Mouse (Mus musculus) heart, adult 18-20 months (tissue): ENCODE data around the gene Nxf1. TPM values are rescaled to one million over a fixed set of nuclear protein-coding genes. Genes with fewer than 3 reads are reported as not detected.

Source experiments
- DNase-seq, 2 experiments: peaks; one replicate each; pipeline ENCODE4 v3.0.0; 2021 to 2022; ENCODE audit warnings: mixed read lengths in 1 of 2
- total RNA-seq, 2 experiments: library from RNA; stranded (reverse); gene quantifications; 2 replicates each; pipeline ENCODE4 v1.2.3; 2021

Gene Nxf1
- total RNA-seq, 2 experiments from 2014 or later = 31.6 to 35.6 TPM

DNA sequence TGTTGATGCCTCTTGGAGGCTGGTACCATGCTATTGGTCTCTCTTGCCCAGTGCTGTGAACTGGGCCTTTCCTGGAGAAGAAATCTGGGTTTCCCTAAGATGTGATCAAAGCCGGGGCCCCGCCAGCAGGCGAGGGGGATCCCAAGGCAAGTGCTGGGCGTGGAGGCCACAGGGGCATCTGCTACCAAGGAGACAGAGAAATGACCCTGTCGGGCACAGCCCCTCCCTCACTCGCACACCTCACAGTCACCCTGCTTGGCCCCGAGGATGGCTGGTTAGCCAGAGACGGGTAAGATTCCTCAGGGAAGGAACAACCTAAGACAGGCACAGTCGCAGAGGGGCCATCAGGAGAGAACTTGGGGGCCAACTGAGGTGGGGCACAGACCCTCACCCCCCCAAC lies 8.7 kb downstream of the Nxf1 start:
- no peak for DNase-seq

GRCm38 (mm10) chr19:8770567-8771270 lies 13.8 kb downstream of the Nxf1 start, which contains the start of gene Tmem223:
Gene Tmem223, plus strand, starts transcription at chr19:8770996.
- peak; percentile 86 to 90 for DNase-seq

GRCm38 (mm10) chr19:8772996-8773395 lies 16.1 kb downstream of the Nxf1 start:
- no peak for DNase-seq

DNA sequence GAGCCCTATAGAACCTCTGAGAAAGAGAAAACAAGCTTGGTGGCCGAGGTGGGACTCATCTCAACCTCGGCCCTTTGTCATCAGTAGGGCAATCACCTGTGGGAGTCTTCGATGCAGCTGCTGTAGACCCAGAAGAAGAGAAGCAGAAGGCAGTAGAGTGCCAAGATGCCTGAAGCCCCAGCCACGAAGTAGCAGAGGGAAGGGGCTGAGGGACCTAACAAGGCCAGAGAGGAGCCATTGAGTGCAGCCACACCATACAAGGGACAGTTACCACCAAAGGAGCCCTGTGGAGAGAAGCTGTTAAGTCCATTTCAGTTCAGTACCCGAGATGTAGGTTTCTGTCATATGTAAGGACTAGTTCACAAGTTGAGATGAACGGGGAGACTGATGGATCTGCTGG lies 16.5 kb downstream of the Nxf1 start:
- DNase-seq = no peak

GRCm38 (mm10) chr19:8774086-8774835 lies 17.4 kb downstream of the Nxf1 start, which contains the start of gene Tmem179b:
Gene Tmem179b, minus strand, starts transcription at chr19:8774467.
- DNase-seq = peak; percentile 95 to 99

DNA sequence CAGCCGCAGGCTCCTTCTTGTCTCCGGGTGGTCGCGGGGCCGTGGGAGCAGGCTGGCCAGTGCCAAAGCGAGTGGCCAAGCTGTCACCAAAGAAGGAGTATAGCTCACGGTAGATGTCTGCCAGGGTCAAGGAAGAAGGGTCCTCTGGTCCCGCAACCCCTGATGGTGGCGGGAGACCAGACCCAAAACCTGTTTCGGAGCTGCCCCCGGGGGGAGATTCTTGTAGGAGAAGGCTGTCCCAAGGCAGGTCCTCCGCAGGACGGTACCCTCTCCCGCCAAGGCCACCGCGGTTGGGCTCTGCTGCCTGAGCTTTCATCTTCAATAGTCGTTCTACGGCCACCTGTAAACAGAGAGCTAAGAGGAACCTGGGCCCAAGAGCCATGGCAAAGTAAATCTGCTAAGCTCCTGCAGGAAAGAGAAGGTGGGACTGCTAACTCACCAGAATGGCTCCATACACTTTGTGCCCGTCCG lies 18.1 kb downstream of the Nxf1 start:
- no peak for DNase-seq

- DNase-seq = peak; percentile 94 to 97
Measured at GRCm38 (mm10) chr19:8786008-8786781, 29.3 kb downstream of the Nxf1 start, which contains the start of gene Taf6l. Gene Taf6l, minus strand, starts transcription at chr19:8786417.

GRCm38 (mm10) chr19:8788521-8788920 lies 31.6 kb downstream of the Nxf1 start:
- no peak for DNase-seq

DNA sequence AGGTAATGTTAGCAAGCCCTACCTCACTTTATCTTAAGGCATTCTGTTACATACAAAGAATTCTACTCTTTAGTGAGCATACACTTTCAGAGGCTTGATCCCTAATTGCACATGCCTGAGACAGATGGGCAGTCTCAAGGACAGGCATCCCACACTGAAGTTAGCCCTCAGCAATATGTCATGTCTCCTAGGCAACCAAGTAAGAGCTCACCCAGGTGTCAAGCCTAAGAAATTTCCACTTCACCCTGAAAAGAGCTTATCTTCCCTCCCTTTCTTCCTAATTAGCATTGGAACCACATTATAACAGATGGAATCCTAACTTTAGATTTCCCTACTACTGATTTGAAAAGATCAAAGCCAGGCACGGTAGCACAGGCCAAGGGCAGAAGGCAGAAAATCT lies 32.3 kb downstream of the Nxf1 start:
- no peak for DNase-seq

DNA sequence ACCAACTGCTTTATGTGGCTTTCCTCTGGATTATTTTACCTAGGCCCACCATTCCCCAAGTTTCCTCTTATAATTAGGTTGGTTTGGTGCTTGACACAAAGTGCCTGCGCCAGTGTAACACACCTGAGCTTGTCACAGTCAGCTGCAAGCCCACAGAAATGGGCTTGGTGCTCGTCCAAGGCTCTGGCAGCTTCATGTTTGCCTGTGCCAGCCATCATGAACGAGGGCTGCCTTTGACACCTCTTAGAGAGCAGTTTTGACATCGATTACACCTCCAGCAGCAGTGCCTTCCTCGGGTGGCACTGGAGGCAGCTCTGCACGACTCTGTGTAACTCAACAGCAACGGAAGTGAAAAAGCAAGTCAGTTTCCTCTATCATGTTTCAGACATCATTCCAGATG lies 33.3 kb downstream of the Nxf1 start:
- DNase-seq = no peak

GRCm38 (mm10) chr19:8798264-8798946 lies 41.5 kb downstream of the Nxf1 start, which contains the start of gene Polr2g:
Gene Polr2g, minus strand, starts transcription at chr19:8798577.
- peak; percentile 91 to 95 for DNase-seq

- DNase-seq = no peak
Measured at GRCm38 (mm10) chr19:8798947-8799315, 42.1 kb downstream of the Nxf1 start.

DNA sequence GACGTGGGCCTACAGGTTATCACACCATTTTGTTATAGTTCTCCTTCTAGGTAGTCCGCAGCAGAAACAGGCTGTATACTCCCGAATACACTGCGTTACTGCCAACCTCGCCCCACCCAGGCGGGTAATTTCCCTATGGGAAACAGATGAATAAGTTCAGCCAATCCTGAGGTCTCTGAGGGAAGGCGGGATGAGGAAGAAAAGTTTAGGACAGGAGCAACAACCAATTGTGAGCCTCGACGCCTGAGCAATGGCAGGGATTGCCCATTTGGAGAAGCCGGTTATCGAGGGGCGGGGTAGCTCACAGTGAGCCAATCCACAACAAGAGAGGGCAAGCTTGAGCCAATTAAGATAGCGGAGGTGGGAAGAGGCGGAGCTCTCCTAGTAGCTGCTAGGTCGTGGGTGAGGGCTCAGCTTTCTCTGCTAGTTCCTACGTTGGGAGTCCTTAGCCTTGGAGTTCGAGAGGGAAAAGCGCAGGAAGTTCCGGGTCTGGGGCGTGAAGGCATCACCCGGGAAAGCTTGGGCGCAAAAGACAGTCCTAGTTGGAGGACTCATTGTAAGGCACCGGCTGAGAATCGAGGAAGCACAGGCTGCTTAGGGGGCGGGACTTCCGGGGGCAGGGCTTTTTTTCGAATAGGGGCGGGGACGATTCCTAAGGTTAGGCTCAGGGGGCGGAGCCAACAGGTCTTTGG lies 45.4 kb downstream of the Nxf1 start, which contains the start of gene Zbtb3:
Gene Zbtb3 (plus strand): TSS at position 426 of the 692 bp plus-strand sequence.
- DNase-seq = peak; percentile 94 to 99

DNA sequence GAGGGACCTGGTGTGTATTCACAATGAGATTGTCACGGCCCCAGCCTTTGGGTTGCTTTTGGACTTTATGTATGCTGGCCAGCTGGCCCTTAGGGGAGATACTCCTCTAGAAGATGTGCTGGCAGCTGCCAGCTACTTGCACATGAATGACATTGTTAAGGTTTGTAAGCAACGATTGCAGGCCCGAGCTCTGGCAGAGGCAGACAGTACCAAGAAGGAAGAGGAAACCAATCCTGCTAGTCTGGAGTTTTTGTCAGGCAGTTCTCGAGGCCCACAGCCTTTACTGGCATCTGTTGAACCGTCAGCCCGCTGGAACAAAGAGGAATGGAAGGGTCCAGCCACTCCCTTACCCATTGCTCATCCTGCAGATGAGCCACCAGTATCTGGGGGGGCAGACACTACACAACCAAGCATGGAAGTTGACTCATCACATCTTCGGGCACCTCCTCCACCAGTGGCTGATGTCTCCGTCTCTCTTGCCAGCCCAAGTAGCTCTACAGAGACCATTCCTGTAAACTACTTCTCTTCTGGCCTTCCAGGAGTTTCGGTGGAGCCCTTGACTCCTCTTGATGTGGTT lies 46.4 kb downstream of the Nxf1 start:
- DNase-seq = no peak

DNA sequence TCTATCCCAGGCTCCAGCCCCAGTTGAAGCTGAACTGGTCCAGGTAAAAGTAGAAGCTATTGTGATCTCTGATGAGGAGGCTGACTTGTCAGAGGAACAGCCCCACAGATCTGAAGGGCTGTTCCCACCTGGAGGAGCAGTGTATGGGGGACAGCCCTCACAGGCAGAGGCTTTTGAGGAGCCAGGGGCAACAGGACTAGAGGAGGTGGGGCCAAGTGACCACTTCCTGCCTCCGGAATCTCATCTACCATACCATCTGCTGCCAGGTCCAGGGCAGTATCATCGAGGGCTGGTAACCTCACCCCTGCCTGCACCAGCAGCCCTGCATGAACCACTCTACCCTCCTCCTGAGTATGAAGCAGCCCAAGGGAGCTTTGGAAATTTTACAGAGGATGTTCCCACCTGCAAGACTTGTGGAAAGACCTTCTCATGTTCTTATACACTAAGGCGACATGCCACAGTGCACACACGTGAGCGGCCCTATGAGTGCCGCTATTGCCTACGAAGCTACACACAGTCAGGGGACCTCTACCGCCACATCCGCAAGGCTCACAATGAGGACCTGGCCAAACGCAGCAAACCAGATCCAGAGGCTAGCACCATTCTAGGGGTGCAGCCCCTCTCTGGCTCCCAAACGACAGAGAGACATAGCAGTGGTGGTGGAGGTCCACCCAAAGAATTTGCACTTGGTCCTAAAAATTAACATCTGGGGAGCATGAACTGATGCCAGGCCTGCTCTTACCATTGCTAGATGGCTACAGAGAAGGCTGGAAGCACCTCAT lies 47.2 kb downstream of the Nxf1 start:
- DNase-seq = no peak

DNA sequence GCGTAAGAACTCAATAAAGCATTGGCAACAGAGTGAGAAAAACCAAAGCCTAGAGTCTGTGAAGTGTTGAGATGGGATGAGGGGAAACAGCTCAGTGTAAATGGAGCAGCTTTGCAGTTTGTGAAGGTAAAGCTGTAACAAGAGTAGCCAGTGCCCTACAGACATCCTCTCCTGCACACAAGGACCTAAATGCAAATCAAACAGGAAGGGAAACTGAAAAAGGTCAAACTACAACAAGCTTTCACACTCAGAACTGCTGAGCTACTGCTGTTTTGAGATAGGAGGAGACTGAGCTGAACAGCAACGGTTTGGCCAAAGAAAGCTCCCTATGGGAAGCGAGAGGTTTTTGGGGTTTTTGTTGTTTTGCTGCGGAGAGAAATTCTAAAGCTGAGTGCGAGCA lies 49.9 kb downstream of the Nxf1 start:
- DNase-seq = no peak

GRCm38 (mm10) chr19:8815812-8816211 lies 58.9 kb downstream of the Nxf1 start:
- DNase-seq = no peak

- no peak for DNase-seq
Measured at GRCm38 (mm10) chr19:8817001-8817400, 60.1 kb downstream of the Nxf1 start.

DNA sequence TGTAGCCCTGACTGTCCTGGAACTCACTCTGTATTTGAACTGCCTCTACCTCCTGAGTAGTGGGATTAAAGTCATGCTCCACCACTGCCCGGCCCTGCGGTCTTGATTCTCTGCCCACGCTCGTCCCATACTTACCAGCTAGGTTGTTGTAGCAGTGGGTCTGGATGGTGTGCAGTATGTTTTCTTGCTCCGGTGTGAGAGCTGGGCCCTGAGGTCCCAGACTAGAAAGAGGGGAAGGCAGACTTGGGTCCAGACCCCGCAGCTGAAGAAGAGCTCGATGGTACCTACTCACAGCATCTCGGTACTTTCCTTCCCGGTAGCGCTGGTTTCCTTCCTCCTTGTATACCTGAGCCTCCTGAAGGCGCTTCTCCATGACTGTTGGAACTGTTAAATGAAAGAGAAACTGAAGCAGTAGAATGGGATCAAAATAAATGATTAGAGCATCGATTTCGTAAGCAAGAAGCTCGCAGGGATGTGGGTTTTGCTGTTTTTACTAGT lies 61.5 kb downstream of the Nxf1 start:
- no peak for DNase-seq
